Mouse (Mus musculus) c-Kit-positive CD71-negative TER-119-negative erythroid progenitor cells, embryonic 14.5 days (primary cell): Measurements from ENCODE around the gene Ubxn4.
"Not testable (repeated sequence)": the region's sequence is repeated elsewhere in the genome, so short reads cannot be mapped to it uniquely, and the experiment has no call there.

Source experiments
- DNase-seq: peaks from one replicate; pipeline ENCODE4 v3.0.0-alpha.2; 2013; ENCODE audit warnings: low read depth

Ubxn4 gene

GRCm38 (mm10) chr1:128314665-128315064, 70.9 kb downstream of the Ubxn4 start:
- DNase-seq, result no peak

- not testable (repeated sequence) for DNase-seq
These were observed 75.5 kb downstream of the Ubxn4 start for GRCm38 (mm10) chr1:128319266-128319665.

- no peak for DNase-seq
These were observed 79.4 kb downstream of the Ubxn4 start for GRCm38 (mm10) chr1:128323026-128323643.

GRCm38 (mm10) chr1:128324776-128325175, 81.0 kb downstream of the Ubxn4 start:
- no peak for DNase-seq

GRCm38 (mm10) chr1:128327165-128327564, 83.4 kb downstream of the Ubxn4 start:
- no peak for DNase-seq

GRCm38 (mm10) chr1:128328218-128328617, 84.5 kb downstream of the Ubxn4 start, which contains the start of gene Lct:
Gene Lct (minus strand): TSS chr1:128328318.
- no peak for DNase-seq
